Mouse (Mus musculus) cerebellum, postnatal 36 days (tissue): ENCODE results near the gene Nodal.
A peak's percentile ranks its signal among the peaks of the same experiment; 100 is the strongest.

Experiments used
- DNase-seq, 2 experiments: peaks; one replicate each; pipeline ENCODE4 v3.0.0; 2021 to 2022; ENCODE audit warnings: mixed read lengths in 2 of 2

Gene Nodal

DNA sequence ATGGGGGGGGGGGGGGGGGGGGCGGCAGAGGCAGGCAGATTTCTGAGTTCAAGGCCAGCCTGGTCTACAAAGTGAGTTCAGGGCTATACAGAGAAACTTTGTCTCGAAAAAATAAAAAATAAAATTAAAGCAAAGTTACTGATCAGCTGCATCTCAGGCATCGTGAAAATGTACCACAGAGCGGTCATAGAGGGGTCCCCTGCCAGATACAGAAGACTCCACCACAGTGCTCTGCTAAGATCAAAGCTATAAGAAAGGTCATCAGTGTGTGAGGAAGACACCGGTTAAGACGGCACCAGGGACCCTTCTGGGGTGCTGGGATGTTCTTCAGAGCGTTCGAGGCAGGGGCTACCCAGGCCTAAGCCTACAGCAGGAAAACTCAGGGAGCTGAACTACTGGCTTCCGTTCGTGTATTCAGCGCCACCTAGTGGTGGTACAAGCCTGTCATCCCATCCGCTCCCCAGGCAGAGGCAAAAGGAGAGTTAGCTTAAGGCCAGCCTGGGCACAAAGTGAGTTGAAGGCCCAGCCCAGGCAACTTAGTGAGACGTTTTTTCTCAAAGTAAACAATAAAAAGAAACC is 18.5 kb upstream of the Nodal start:
- peak; percentile 63 to 74 for DNase-seq

DNA sequence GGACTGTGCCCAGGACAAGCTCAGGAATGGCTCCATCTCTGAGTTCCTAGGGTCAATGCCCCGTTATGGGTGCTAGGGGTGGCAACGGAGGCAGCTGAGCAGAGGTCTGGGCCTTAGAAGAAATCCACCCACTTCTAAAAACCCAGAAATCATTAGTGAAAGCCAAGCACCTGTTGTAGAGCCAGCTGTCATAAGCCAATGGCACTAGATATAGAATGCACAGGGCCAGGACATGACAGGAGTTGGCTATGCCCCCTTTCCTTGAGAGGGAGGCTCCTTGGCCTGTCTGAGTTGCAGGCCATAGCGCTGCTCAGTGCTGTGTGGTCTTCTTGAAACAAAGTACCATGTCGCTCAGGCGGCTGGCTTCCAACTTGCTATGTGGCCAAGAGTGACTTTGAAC is 17.4 kb upstream of the Nodal start:
- no peak for DNase-seq

DNA sequence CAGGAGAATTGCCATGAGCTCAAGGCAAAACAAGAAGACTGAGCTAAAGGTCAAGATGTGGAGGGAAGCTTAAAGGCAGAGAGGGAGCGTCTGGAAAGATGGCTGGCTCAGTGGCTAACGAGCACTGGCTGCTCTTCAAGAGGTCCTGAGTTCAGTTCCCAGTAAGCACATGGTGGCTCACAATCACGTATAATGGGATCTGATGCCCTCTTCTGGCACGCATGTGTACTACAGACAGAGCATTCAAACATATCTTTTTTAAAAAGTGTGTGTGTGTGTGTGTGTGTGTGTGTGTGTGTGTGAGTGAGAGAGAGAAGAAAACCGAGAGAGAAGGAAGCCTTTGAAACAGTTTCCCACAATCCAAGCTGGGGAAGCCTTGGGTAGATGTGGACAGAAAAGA is 15.3 kb upstream of the Nodal start:
- DNase-seq = no peak

GRCm38 (mm10) chr10:61402911-61403310 is 14.9 kb upstream of the Nodal start:
- DNase-seq = no peak

GRCm38 (mm10) chr10:61405958-61406357 is 11.8 kb upstream of the Nodal start:
- DNase-seq = no peak

DNA sequence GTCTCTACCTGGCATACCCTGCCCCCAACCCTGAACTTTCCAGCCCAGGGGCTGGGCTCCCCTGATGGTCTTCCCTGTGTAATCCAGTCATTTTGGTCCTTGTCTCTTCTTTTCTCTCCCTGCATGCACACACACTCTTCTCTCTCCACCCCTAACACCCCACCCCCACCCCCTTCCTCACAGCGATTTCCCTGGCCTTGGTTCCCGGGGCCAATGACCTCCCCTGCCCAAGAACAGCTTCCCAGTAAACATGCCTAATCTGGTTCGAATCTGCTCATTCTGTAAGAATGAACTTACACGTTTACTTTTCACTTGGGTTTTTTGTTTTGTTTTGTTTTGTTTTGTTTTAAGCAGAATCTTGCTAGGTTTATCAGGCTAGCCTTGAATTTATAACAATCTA is 8.0 kb upstream of the Nodal start:
- DNase-seq = no peak

- DNase-seq = no peak
Measured at GRCm38 (mm10) chr10:61410193-61410592, 7.6 kb upstream of the Nodal start.

DNA sequence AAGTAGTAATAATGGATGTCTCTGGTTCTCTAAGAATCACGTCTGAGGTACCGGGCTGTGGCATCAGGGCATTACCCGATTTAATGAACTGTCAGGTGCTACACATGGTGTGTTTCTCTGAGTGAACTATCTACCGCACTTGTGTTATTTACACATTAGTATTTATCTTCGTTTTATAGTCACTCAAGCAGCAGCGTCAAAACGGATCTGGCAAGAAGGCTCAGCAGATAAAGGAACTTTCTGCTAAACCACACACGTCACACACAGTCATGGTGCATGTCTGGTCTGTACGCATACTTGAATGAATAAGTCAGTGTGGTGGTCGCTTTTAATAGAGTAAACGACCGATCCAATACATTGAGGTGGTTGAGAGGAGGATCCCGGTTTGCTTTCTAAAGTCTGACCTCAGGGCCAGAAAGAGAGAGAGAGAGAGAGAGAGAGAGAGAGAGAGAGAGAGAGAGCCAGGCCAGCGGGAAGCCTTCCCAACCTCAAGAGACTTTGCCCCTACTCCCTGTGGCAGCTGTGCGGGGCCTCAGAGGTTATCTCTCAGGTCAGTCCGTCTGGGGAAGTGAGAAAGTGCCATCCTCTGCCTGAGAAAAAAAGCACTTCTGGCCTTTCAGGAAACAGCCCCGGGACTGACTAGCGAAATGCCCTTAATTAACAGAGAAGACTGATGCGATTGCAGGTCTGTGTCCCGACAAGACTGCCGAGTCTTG is 4.7 kb upstream of the Nodal start:
- DNase-seq = no peak

- DNase-seq = no peak
Measured at GRCm38 (mm10) chr10:61415240-61415639, 2.5 kb upstream of the Nodal start.

DNA sequence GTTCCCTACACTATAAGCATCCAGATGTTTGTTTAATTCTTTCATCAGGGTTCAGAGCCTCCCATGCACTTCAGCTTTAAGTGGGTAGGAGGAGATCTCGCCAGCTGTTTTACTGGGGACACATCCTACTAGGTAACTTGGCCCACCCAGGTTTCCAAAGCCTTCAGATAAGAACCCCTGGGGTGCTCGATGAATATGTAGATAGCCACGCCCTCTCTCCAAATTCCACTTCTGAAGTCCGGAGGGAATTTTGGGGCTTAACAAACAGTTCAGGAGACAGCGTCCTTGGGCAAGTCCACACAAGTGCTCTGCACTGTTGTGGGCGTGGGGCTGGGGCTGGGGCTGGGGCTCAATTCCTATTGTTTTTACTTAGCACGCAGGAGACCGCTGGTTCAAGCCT is 1.9 kb upstream of the Nodal start:
- no peak for DNase-seq

GRCm38 (mm10) chr10:61416561-61416960 is 1.2 kb upstream of the Nodal start:
- DNase-seq = no peak

- DNase-seq = no peak
Measured at GRCm38 (mm10) chr10:61417046-61417445, 726 bp upstream of the Nodal start.

DNA sequence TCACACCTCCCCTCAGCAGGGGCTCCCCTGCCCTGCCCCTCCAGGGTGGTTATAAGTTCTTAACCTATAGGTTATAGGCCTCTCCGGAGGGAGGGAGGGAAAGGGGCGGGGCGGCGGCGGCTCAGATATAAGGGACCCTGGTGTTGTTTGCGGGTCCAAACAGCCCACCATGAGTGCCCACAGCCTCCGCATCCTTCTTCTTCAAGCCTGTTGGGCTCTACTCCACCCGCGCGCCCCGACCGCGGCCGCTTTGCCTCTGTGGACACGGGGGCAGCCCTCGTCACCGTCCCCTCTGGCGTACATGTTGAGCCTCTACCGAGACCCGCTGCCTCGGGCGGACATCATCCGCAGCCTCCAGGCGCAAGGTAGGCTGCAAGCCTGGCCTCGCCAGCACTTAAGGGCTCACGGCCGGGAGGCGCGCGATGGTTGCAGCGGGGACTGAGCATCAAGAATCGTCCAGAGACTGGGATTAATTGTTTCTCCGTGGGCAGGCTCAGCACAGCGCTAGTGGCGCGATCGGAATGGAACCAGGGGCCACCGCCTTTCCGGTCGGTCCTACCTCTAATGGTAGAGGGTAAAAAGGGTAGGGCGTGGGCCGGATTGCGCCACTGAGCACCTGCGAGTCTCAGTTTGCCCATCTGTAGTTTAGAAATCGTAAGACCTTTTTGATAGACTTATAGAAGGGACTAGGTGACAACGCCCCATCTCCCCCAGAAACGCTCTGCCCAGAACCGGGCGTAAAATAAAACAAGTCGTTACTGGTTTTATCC is 544 bp downstream of the Nodal start:
- no peak for DNase-seq

DNA sequence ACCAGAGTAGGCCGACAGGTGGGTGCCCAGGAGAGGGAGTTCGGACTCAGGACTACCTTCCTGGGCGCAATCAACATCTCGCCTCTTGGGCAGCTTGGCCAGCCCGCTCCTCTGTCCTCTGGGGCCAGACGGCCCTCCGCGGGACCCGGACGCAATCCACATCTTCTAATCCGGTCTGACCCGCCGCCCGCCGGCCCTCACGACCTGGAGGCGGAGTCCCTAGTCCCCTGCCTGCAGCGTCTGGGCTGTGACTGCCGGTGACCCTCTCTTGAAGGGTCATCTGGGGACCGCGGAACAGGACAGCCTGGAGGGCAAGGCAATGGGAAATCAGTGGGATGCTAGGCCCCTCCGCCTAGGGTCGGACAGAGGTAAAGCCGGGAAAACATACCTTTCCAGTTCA is 1.4 kb downstream of the Nodal start:
- no peak for DNase-seq

GRCm38 (mm10) chr10:61420011-61420410 is 2.2 kb downstream of the Nodal start:
- no peak for DNase-seq

DNA sequence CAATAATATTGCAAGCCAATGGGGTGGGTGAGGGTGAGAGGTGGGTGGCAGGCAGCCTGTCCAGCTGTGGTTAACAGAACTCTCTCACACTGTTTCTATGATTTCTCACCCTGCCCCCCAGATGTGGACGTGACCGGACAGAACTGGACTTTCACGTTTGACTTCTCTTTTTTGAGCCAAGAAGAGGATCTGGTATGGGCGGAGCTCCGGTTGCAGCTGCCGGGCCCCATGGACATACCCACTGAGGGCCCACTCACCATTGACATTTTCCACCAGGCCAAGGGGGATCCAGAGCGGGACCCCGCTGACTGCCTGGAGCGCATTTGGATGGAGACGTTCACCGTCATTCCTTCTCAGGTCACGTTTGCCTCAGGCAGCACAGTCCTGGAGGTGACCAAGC is 5.1 kb downstream of the Nodal start:
- DNase-seq = no peak

DNA sequence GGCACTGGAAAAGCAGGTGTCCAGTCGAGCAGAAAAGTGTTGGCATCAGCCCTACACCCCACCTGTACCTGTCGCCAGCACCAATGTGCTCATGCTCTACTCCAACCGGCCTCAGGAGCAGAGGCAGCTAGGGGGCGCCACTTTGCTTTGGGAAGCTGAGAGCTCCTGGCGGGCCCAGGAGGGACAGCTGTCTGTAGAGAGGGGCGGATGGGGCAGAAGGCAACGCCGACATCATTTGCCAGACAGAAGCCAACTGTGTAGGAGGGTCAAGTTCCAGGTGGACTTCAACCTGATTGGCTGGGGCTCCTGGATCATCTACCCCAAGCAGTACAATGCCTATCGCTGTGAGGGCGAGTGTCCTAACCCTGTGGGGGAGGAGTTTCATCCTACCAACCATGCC is 5.5 kb downstream of the Nodal start:
- DNase-seq = peak in 1 of 2 experiments; percentile 42

GRCm38 (mm10) chr10:61424500-61424899 is 6.7 kb downstream of the Nodal start:
- no peak for DNase-seq

- DNase-seq = no peak
Measured at GRCm38 (mm10) chr10:61425047-61425446, 7.3 kb downstream of the Nodal start.

- DNase-seq = no peak
Measured at GRCm38 (mm10) chr10:61426251-61426757, 8.5 kb downstream of the Nodal start.

GRCm38 (mm10) chr10:61427951-61428350 is 10.2 kb downstream of the Nodal start:
- no peak for DNase-seq

DNA sequence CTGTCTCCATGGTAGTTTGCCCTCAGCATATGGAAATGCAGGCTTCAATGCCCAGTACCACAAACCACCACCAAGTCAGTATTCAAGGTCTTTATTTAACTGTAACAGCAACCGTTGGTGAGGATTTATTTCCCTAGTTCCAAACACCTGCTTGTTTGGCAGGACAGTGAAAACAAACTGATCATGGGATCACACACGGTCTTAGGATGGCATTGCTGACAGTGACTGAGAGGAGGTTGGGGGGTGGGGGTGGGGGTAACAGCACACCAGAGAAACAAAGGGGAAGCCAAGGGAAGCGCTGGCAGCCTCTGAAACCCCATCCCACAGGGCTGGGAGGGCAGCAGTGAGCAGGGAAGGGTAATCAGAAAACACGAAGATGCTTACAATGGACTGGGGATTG is 10.6 kb downstream of the Nodal start:
- DNase-seq = no peak

DNA sequence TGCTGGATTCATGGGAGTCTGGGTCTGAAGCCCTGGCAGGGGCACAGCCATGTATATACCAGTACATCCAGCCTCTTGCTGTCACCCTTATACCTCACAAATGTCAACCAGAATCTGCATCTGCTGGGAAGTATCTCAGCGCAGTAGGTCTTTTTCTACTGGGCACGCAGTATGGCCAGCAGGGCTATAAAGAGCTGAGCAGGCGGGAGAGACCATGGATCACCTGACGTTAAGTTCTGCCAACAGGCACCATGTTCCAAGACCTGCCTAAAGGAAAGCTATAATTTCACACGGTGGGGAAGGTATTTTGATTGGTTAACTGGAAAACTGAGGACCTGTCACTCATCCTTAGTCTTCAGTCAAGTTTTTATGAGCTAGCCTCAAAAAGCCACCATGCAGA is 11.3 kb downstream of the Nodal start:
- DNase-seq = no peak

GRCm38 (mm10) chr10:61431375-61431774 is 13.6 kb downstream of the Nodal start:
- no peak for DNase-seq
